Mouse (Mus musculus) lung, embryonic 14.5 days (tissue): ENCODE results near the gene Capn7. TPM values are rescaled to one million over a fixed set of nuclear protein-coding genes. Genes with fewer than 3 reads are reported as not detected.

Experiments
- ATAC-seq: fragments of 200-750 bp; cut with Nextera tagmentation; 2 replicates; pipeline ENCODE4 v1.8.0; 2017; ENCODE audit warnings: mild to moderate bottlenecking, moderate TSS enrichment, moderate library complexity; ENCODE audit not compliant: insufficient read depth
- DNase-seq: peaks from one replicate; pipeline ENCODE4 v3.0.0-alpha.2; 2015
- H3K27ac ChIP-seq: fragments of 300-500 bp; sonication (generic); 2 replicates; pipeline ENCODE4 v1.5.1; 2014; ENCODE audit warnings: low read depth, mild to moderate bottlenecking, moderate library complexity
- H3K27me3 ChIP-seq: fragments of 300-500 bp; sonication (generic); 2 replicates; pipeline ENCODE4 v1.6.1; 2014; ENCODE audit warnings: low read length, control low read depth; ENCODE audit not compliant: insufficient read depth
- H3K36me3 ChIP-seq: fragments of 300-500 bp; sonication (generic); 2 replicates; pipeline ENCODE4 v1.6.1; 2014; ENCODE audit warnings: control low read depth; ENCODE audit not compliant: insufficient read depth
- H3K4me1 ChIP-seq: fragments of 300-500 bp; sonication (generic); 2 replicates; pipeline ENCODE4 v1.6.1; 2014; ENCODE audit warnings: antibody characterized with exemption, control low read depth; ENCODE audit not compliant: insufficient read depth
- H3K4me2 ChIP-seq: fragments of 300-500 bp; sonication (generic); 2 replicates; pipeline ENCODE4 v1.6.1; 2014; ENCODE audit warnings: mild to moderate bottlenecking
- H3K4me3 ChIP-seq: fragments of 300-500 bp; sonication (generic); 2 replicates; pipeline ENCODE4 v1.5.1; 2014; ENCODE audit warnings: low read depth, low read length
- H3K9ac ChIP-seq: fragments of 300-500 bp; sonication (generic); 2 replicates; pipeline ENCODE4 v1.6.1; 2014
- H3K9me3 ChIP-seq: fragments of 300-500 bp; sonication (generic); 2 replicates; pipeline ENCODE4 v1.6.1; 2016; ENCODE audit warnings: low read depth, low read length, control low read depth
- CTCF ChIP-seq: IDR thresholded peaks from 2 replicates; pipeline ENCODE4 v1.5.1; 2016; ENCODE audit warnings: antibody characterized with exemption, low read depth
- WGBS: fragments of 180-500 bp; shearing (Covaris S2); extraction: QIAGEN DNeasy Blood & Tissue Kit; methylation state at CpG from one replicate; pipeline ENCODE4 v1.1.7; 2014; 5-methylcytosine and 5-hydroxymethylcytosine counted together
- polyA plus RNA-seq: library from polyadenylated mRNA; unstranded; fragments of >200 nt; fragmentation: Nextera tagmentation; extraction: Ambion mirVana; gene quantifications from 2 replicates; pipeline ENCODE4 v1.2.1, GENCODE M21; 2014

The Capn7 gene
- polyA plus RNA-seq, 1 experiment from 2014 or later = 37.4 TPM

DNA sequence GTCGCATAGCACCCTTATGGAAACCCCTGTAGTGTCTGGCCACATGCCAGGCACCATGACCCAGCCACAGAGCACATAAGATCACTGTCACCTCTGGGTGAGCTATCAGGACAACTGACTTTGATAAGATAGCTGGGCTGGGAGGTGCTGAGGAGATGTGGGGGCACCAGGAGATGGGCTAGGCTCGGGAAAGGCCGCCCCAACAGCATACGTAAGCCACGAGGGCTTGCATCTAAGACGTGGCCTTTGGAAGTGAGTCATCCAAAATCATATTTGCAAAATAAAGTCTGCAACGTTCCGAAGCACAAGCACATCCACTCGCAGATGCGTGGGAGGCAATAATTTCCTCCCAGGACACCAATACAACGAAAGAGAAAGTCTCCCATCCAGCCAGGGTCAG lies 64.5 kb downstream of the Capn7 start:
- DNase-seq (no peak), ATAC-seq (no peak)
- Histone ChIP-seq H3K27ac (no peak overlapping the region), H3K9me3 (no peaks in the 10 kb centered on the region), H3K4me2 (no peak overlapping the region), H3K27me3 (no peaks in the 10 kb centered on the region), H3K4me1 (peaks cover 9% of the 10 kb centered on the region; the same call in 1 of the 2 replicates), H3K4me3 (no peak overlapping the region), H3K9ac (no peak overlapping the region), H3K36me3 (0 out of 2 replicates have a peak, but pooled peaks cover 6% of the 10 kb centered on the region)
- WGBS = 64% methylated on average over 11 of the region's 11 CpGs
- TF ChIP-seq CTCF = no peak

DNA sequence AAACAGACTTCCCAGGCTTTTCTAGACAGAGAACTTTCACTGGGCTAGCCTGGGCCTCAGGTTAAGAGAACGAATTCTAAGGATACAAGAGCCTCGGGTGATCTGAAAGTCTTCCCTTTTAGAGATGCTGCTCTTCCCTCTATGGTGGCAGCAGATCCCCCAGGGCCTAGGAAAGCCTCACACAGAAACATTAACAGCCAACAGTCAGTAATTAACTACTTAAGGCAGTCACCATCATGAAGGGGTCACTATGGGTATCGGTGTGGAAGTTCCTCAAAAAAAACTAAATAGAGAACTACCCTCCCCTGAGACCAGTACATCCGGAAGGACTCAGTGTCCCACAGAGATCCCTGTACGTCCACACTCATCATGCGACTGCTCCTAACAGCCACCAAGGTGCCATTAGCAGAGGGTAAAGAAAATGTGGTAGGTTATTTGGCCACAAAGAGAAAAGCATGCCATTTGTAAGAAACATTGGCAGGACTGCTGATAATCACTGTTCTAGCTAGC lies 65.5 kb downstream of the Capn7 start:
- no peak overlapping the region for H3K4me2 ChIP-seq
- no peak overlapping the region for H3K4me3 ChIP-seq
- ATAC-seq = no peak
- 76% methylated on average over 6 of the region's 6 CpGs for WGBS
- TF ChIP-seq CTCF = no peak
- DNase-seq = no peak
- H3K9me3 ChIP-seq = no peaks in the 10 kb centered on the region
- H3K27ac ChIP-seq = no peak overlapping the region
- 0 out of 2 replicates have a peak, but pooled peaks cover 6% of the 10 kb centered on the region for H3K36me3 ChIP-seq
- no peaks in the 10 kb centered on the region for H3K27me3 ChIP-seq
- H3K9ac ChIP-seq = no peak overlapping the region
- peaks cover 9% of the 10 kb centered on the region for H3K4me1 ChIP-seq

DNA sequence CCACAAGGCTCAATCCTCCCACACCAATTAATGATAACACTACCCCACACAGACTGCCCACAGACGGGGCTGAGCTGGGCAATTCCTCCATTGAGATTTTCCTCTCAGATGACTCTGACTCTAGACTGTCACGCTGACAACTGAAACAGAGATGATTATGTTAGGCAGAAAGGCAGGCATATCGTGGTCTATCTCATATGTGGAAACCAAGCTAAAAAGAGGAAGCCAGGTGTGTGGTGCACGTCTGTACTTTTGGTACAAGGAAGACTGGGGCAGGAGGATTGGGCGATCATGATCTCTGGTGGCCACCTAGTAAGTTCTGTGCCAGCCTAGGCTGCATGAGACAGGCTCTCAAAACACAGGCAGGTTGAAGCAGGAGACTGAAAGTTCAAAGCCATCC lies 66.3 kb downstream of the Capn7 start:
- Histone ChIP-seq H3K36me3 (0 out of 2 replicates have a peak, but pooled peaks cover 6% of the 10 kb centered on the region), H3K4me3 (no peak overlapping the region), H3K27ac (no peak overlapping the region), H3K4me2 (no peak overlapping the region), H3K9ac (no peak overlapping the region), H3K4me1 (peaks cover 4% of the 10 kb centered on the region), H3K27me3 (no peaks in the 10 kb centered on the region), H3K9me3 (no peaks in the 10 kb centered on the region)
- DNase-seq (no peak), ATAC-seq (no peak)
- WGBS = 74% methylated on average over 5 of the region's 5 CpGs
- no peak for TF ChIP-seq CTCF

DNA sequence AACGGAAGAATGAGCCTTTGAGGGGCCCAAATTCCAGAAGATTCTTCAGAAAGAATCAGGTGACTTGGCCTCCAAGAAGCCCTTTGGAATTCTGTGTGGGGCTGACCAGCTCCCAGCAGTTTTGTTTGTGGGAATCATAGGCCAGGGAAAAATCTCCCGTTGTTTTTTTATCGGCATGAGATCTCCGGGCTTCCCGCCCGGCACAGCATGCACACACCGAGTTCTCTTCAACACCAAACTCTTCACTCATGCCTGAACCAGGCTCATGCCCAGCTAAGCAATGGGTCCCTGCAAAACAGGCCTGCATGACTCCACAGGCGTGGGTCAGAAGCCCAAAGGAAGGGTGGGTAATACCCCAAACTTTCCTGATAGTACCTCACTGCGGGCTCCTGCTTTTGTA lies 67.1 kb downstream of the Capn7 start:
- H3K4me3 ChIP-seq = no peak overlapping the region
- H3K9me3 ChIP-seq = no peaks in the 10 kb centered on the region
- H3K4me2 ChIP-seq = no peak overlapping the region
- H3K27me3 ChIP-seq = no peaks in the 10 kb centered on the region; the same call in 1 of the 2 replicates
- no peak for DNase-seq
- peaks cover 3% of the 10 kb centered on the region; the same call in 1 of the 2 replicates for H3K4me1 ChIP-seq
- WGBS = 45% methylated on average over 9 of the region's 9 CpGs
- no peak overlapping the region for H3K27ac ChIP-seq
- ATAC-seq = no peak
- no peak overlapping the region for H3K9ac ChIP-seq
- 0 out of 2 replicates have a peak, but pooled peaks cover 6% of the 10 kb centered on the region for H3K36me3 ChIP-seq
- no peak for TF ChIP-seq CTCF

DNA sequence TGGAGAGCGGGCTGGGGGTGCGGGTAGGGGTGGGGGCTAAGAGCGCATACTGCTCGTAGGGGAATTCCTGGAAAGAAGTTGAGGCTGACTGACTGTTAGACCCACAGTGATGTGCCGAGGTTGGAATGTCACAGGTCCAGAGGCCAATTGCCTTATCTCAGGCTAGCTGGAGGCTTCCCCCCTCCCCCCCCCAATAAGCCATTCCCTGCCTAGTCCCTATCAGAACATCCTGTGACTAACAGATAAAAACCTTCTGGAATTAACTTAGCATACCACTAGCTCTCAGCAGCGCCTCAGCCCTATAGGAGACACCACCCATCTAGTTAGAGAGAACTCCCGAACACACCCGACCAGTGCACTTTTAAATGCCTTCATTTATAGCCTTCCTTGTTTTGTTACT lies 67.6 kb downstream of the Capn7 start:
- Histone ChIP-seq H3K4me2 (no peak overlapping the region), H3K9me3 (no peaks in the 10 kb centered on the region), H3K9ac (no peak overlapping the region; the same call in 1 of the 2 replicates), H3K36me3 (0 out of 2 replicates have a peak, but pooled peaks cover 6% of the 10 kb centered on the region), H3K27ac (no peak overlapping the region), H3K4me1 (peaks cover 3% of the 10 kb centered on the region; the same call in 1 of the 2 replicates), H3K27me3 (no peaks in the 10 kb centered on the region; the same call in 1 of the 2 replicates), H3K4me3 (no peak overlapping the region)
- 41% methylated on average over 8 of the region's 8 CpGs for WGBS
- no peak for DNase-seq
- ATAC-seq = peak; percentile 57
- TF ChIP-seq CTCF = no peak

DNA sequence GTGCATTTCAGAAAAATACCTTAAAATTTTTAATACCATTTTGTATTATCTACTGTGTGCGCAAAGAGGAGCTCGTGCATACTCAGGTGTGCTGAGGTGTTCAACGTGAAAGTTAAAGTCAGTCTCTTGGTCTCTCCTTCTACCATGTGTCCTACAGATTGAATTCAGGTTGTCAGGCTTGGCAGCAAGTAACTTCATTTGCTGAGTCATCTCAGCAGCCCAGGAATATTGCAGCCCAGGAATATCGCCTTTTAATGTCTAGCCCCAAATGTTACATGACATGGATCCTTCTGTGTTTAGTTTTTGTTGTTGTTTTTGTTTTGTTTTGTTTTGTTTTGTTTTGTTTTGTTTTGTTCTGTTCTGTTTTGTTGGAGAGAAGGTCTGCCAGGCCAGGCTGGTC lies 68.2 kb downstream of the Capn7 start:
- Histone ChIP-seq H3K36me3 (0 out of 2 replicates have a peak, but pooled peaks cover 6% of the 10 kb centered on the region), H3K9ac (no peak overlapping the region), H3K27ac (no peak overlapping the region), H3K4me1 (peaks cover 3% of the 10 kb centered on the region; the same call in 1 of the 2 replicates), H3K4me2 (no peak overlapping the region), H3K27me3 (no peaks in the 10 kb centered on the region; the same call in 1 of the 2 replicates), H3K9me3 (no peaks in the 10 kb centered on the region), H3K4me3 (no peak overlapping the region)
- TF ChIP-seq CTCF = no peak
- WGBS = 92% methylated on average over 4 of the region's 4 CpGs
- no peak for ATAC-seq
- DNase-seq = no peak

DNA sequence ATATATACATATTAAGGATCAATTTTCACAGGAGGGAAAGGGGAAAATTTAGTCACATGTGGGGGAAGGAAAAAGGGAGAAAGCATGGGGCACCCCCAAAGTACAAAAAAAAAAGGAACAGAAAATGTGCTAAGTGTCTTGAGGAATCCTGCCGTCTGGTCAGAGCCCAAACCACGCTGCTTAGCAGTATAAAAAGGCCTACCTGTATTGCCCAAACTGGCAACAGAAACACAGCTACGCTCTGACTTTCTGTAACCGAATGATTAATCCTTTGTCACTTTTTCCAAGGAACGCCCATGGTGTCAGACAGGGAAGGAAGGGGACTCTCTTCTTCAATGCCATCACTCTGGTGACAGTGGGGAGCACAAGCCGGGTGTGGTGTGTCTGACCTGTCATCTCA lies 69.2 kb downstream of the Capn7 start:
- 0 out of 2 replicates have a peak, but pooled peaks cover 6% of the 10 kb centered on the region for H3K36me3 ChIP-seq
- no peaks in the 10 kb centered on the region for H3K9me3 ChIP-seq
- no peak for DNase-seq
- no peaks in the 10 kb centered on the region; the same call in 1 of the 2 replicates for H3K27me3 ChIP-seq
- H3K4me3 ChIP-seq = no peak overlapping the region
- TF ChIP-seq CTCF = no peak
- H3K4me1 ChIP-seq = peaks cover 3% of the 10 kb centered on the region; the same call in 1 of the 2 replicates
- H3K27ac ChIP-seq = no peak overlapping the region
- WGBS = 76% methylated on average over 6 of the region's 6 CpGs
- no peak for ATAC-seq
- H3K4me2 ChIP-seq = no peak overlapping the region
- no peak overlapping the region for H3K9ac ChIP-seq
